In the genomic region with DNA sequence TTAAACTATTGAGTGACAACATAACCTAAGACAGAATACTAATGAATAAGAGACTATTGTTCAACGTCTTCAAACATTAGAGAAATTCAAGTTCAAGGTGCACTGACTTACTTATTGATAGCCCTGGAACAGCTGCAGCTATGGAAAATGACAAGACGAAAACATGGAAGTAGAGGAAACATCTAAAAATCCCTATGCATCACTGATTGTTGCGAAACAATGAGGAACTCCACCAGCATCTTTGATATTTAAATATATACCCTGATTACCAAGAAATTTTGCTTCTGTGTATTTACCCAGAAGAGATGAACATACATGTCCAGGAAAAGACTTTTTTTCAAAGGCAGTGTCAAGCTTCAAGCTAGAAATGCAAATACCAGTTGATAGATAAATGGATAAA, we compare ENCODE assay signal across 21 mouse cellular contexts.
A peak's percentile ranks its signal among the peaks of the same experiment; 100 is the strongest.
DNase-seq lines count a peak whose midpoint lies in the region; ATAC-seq and TF ChIP-seq lines count a peak whose summit lies in the region.
"Had no signal": no experiment of that assay in that cellular context is flagged by ENCODE, and none has a peak within 500 bp of the region (broad histone marks: within the 10 kb centered on the region; RNA-seq: fewer than 3 reads in every experiment).

No protein-coding gene starts in this region.

- H3ac ChIP-seq in C2C12 (ENCODE audit: control insufficient read depth, insufficient read length, low read depth) (no peak overlapping the region), myocyte (ENCODE audit: control insufficient read depth, insufficient read length) (no peak overlapping the region)

- H3K27me3 ChIP-seq in C2C12 (ENCODE audit: control insufficient read depth, insufficient read depth, insufficient read length) (no peaks in the 10 kb centered on the region), myocyte (ENCODE audit: control insufficient read depth, insufficient read depth, insufficient read length) (no peaks in the 10 kb centered on the region)
- H3K27me3 ChIP-seq: CH12.LX, Patski had no signal

- H3K79me2 ChIP-seq in C2C12 (ENCODE audit: control insufficient read depth, insufficient read depth) (no peaks in the 10 kb centered on the region), myocyte (ENCODE audit: control insufficient read depth, insufficient read depth) (no peaks in the 10 kb centered on the region)

- DNase-seq in right cerebral cortex, postnatal 4 days = no peak
- DNase-seq: adrenal gland, adult 2 months; adrenal gland, adult 8-10 months; adrenal gland, postnatal 10 days; adrenal gland, postnatal 14 days; adrenal gland, postnatal 25 days; adrenal gland, postnatal 36 days; B cell, adult 2 months; cerebellum, adult 11 months; cerebellum, adult 11-12 months; cerebellum, adult 18-20 months; cerebellum, adult 2 months; cerebellum, adult 8-10 months had no signal

- H3K4me2 ChIP-seq in myocyte (ENCODE audit: low read depth) = peak overlapping the region; percentile 13

- no peak for TF ChIP-seq POLR2A in myocyte (IDR thresholded peaks at IDR 0.05; ENCODE audit: insufficient read length, low read depth)

- ATAC-seq in cerebellum, adult (ENCODE audit: insufficient number of reproducible peaks, low FRiP score, low TSS enrichment) = no peak
- ATAC-seq: activated CD4-positive, CD25-positive, alpha-beta regulatory T cell, adult 4 months; CD4-positive, CD25-positive, alpha-beta regulatory T cell, adult 4 months; Patski had no signal

- no peaks in the 10 kb centered on the region for H3K79me3 ChIP-seq in C2C12 (ENCODE audit: low read depth)

- H3K36me3 ChIP-seq in C2C12 (ENCODE audit: control insufficient read depth, insufficient read depth) = no peaks in the 10 kb centered on the region
- H3K36me3 ChIP-seq in myocyte (ENCODE audit: control insufficient read depth, insufficient read depth) = no peaks in the 10 kb centered on the region
- H3K36me3 ChIP-seq: G1E had no signal

- H3K4me3 ChIP-seq in C2C12 (ENCODE audit: insufficient read depth, poor library complexity, severe bottlenecking) (no peak overlapping the region), myocyte (no peak overlapping the region)

- no peak for TF ChIP-seq CTCF in C2C12 (IDR thresholded peaks at IDR 0.05; ENCODE audit: control insufficient read depth, insufficient read depth, insufficient read length)

TF ChIP-seq in C2C12, 6 proteins besides CTCF, POLR2A, EP300 and RAD21:
- no peak for TF ChIP-seq MAX (IDR thresholded peaks at IDR 0.05)
- TF ChIP-seq MYOD1 (IDR thresholded peaks at IDR 0.05; ENCODE audit: control insufficient read depth, insufficient read length, low read depth) = peak; percentile 41
- no peak for TF ChIP-seq FOSL1 (IDR thresholded peaks at IDR 0.05; ENCODE audit: insufficient read depth, low read length, poor library complexity, severe bottlenecking)
- peak; percentile 95 for TF ChIP-seq CEBPB (IDR thresholded peaks at IDR 0.05; ENCODE audit: low read depth)
- TF ChIP-seq USF1 (IDR thresholded peaks at IDR 0.05; ENCODE audit: low read depth) = no peak
- TF ChIP-seq MYOG (IDR thresholded peaks at IDR 0.05; ENCODE audit: control insufficient read depth, extremely low read depth, insufficient read length) = no peak
TF ChIP-seq in C2C12: peak in this region for 2.

TF ChIP-seq in myocyte, 11 proteins besides CTCF, POLR2A, EP300 and RAD21:
- no peak for TF ChIP-seq POLR2AphosphoS2 (IDR thresholded peaks at IDR 0.05; ENCODE audit: insufficient read length, low read depth)
- TF ChIP-seq CEBPB (IDR thresholded peaks at IDR 0.05; ENCODE audit: insufficient read depth, poor library complexity, severe bottlenecking) = peak; percentile 89
TF ChIP-seq in myocyte: peak in this region for 1.
